Mouse (Mus musculus): ENCODE data around the gene Sfmbt2.

DNA sequence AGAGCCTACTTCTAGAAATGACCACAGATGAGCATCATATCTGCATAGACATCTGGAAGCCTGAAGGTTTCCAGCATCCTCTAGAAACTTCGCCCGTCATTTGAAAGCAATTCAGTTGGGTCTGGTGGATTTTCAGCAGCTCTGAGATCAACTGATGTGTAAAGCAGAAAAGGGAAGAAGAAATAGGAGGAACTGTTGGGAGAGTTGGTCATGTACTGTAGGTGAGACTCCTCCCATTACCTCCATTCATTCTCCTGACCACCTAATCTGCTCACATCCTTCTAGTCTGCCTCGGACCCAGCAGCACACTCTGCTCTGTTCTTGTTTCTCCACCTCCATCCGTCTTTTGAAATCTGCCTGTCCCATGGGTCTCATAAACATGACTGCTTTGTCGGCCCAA is 22.3 kb upstream of the Sfmbt2 start:
- TF ChIP-seq ZC3H11A (IDR thresholded peaks at IDR 0.05; ENCODE audit: borderline replicate concordance, low read depth, low read length) (no peak), CHD2 (IDR thresholded peaks at IDR 0.05; ENCODE audit: low read depth, low read length) (no peak)

Data from ES-E14 (cell line).